Mouse (Mus musculus): ENCODE measurements around the gene Med24. TPM values are rescaled to one million over a fixed set of nuclear protein-coding genes. Genes with fewer than 3 reads are reported as not detected.
A peak's percentile ranks its signal among the peaks of the same experiment; 100 is the strongest.

The Med24 gene
- polyA plus RNA-seq, 1 experiment from 2014 or later = 58.4 TPM

- peak overlapping the region; percentile 56 for H3K4me2 ChIP-seq (replicated peaks)
- H3K4me1 ChIP-seq (replicated peaks; ENCODE audit: control insufficient read depth, insufficient read depth, low read length) = peaks cover 93% of the 10 kb centered on the region
- no peaks in the 10 kb centered on the region for H3K9me3 ChIP-seq (ENCODE audit: control insufficient read depth, low read length)
- 18% methylated on average over 6 of the region's 6 CpGs for WGBS
- peak overlapping the region; percentile 70 for H3K9ac ChIP-seq
- no peak for DNase-seq (ENCODE audit: low spot score)
- H3K27me3 ChIP-seq (ENCODE audit: control insufficient read depth, insufficient read depth, low read length) = no peaks in the 10 kb centered on the region
- no peaks in the 10 kb centered on the region for H3K36me3 ChIP-seq (replicated peaks; ENCODE audit: control insufficient read depth, insufficient read depth)
- no peak for ATAC-seq (ENCODE audit: low FRiP score)
- peak overlapping the region; percentile 97 for H3K27ac ChIP-seq
- peak overlapping the region; percentile 24 for H3K4me3 ChIP-seq (replicated peaks; ENCODE audit: low read length)
Observed at GRCm38 (mm10) chr11:98747804-98748505, 18.7 kb upstream of the Med24 start.

GRCm38 (mm10) chr11:98746855-98747693 is 17.8 kb upstream of the Med24 start:
- no peaks in the 10 kb centered on the region for H3K27me3 ChIP-seq (ENCODE audit: control insufficient read depth, insufficient read depth, low read length)
- DNase-seq (ENCODE audit: low spot score) (peak; percentile 83), ATAC-seq (ENCODE audit: low FRiP score) (peak; percentile 62)
- peak overlapping the region; percentile 100 for H3K9ac ChIP-seq
- H3K27ac ChIP-seq = peak overlapping the region; percentile 97
- H3K4me1 ChIP-seq (replicated peaks; ENCODE audit: control insufficient read depth, insufficient read depth, low read length) = peaks cover 87% of the 10 kb centered on the region
- H3K36me3 ChIP-seq (replicated peaks; ENCODE audit: control insufficient read depth, insufficient read depth) = no peaks in the 10 kb centered on the region
- peak overlapping the region; percentile 9 for H3K4me3 ChIP-seq (replicated peaks; ENCODE audit: low read length)
- H3K9me3 ChIP-seq (ENCODE audit: control insufficient read depth, low read length) = no peaks in the 10 kb centered on the region
- peak overlapping the region; percentile 96 for H3K4me2 ChIP-seq (replicated peaks)
- 6% methylated on average over 19 of the region's 19 CpGs for WGBS

GRCm38 (mm10) chr11:98745932-98746853 is 17.0 kb upstream of the Med24 start:
- 41% methylated on average over 12 of the region's 12 CpGs for WGBS
- DNase-seq (ENCODE audit: low spot score) (no peak), ATAC-seq (ENCODE audit: low FRiP score) (no peak)
- Histone ChIP-seq H3K9me3 (ENCODE audit: control insufficient read depth, low read length) (no peaks in the 10 kb centered on the region), H3K9ac (peak overlapping the region; percentile 100), H3K4me2 (replicated peaks) (peak overlapping the region; percentile 96), H3K36me3 (replicated peaks; ENCODE audit: control insufficient read depth, insufficient read depth) (no peaks in the 10 kb centered on the region), H3K4me3 (replicated peaks; ENCODE audit: low read length) (peak overlapping the region; percentile 6; the same call in 1 of the 2 replicates), H3K27ac (peak overlapping the region; percentile 97), H3K4me1 (replicated peaks; ENCODE audit: control insufficient read depth, insufficient read depth, low read length) (peaks cover 80% of the 10 kb centered on the region), H3K27me3 (ENCODE audit: control insufficient read depth, insufficient read depth, low read length) (no peaks in the 10 kb centered on the region)

GRCm38 (mm10) chr11:98744456-98745019 is 15.3 kb upstream of the Med24 start:
- H3K9ac ChIP-seq = peak overlapping the region; percentile 100
- DNase-seq (ENCODE audit: low spot score) (no peak), ATAC-seq (ENCODE audit: low FRiP score) (no peak)
- peak overlapping the region; percentile 96 for H3K4me2 ChIP-seq (replicated peaks)
- H3K9me3 ChIP-seq (ENCODE audit: control insufficient read depth, low read length) = no peaks in the 10 kb centered on the region
- H3K36me3 ChIP-seq (replicated peaks; ENCODE audit: control insufficient read depth, insufficient read depth) = no peaks in the 10 kb centered on the region
- no peaks in the 10 kb centered on the region for H3K27me3 ChIP-seq (ENCODE audit: control insufficient read depth, insufficient read depth, low read length)
- peak overlapping the region; percentile 95 for H3K4me3 ChIP-seq (replicated peaks; ENCODE audit: low read length)
- peaks cover 80% of the 10 kb centered on the region for H3K4me1 ChIP-seq (replicated peaks; ENCODE audit: control insufficient read depth, insufficient read depth, low read length)
- 35% methylated on average over 7 of the region's 7 CpGs for WGBS
- peak overlapping the region; percentile 100 for H3K27ac ChIP-seq

GRCm38 (mm10) chr11:98743655-98744345 is 14.6 kb upstream of the Med24 start:
- ATAC-seq (ENCODE audit: low FRiP score) (0 out of 2 replicates have a peak, but pooled peaks have one; percentile 0), DNase-seq (ENCODE audit: low spot score) (no peak)
- H3K4me1 ChIP-seq (replicated peaks; ENCODE audit: control insufficient read depth, insufficient read depth, low read length) = peaks cover 79% of the 10 kb centered on the region
- H3K27ac ChIP-seq = peak overlapping the region; percentile 100
- H3K4me3 ChIP-seq (replicated peaks; ENCODE audit: low read length) = peak overlapping the region; percentile 95
- H3K9me3 ChIP-seq (ENCODE audit: control insufficient read depth, low read length) = no peaks in the 10 kb centered on the region
- WGBS = under 1% methylated on average over 9 of the region's 9 CpGs
- no peaks in the 10 kb centered on the region for H3K36me3 ChIP-seq (replicated peaks; ENCODE audit: control insufficient read depth, insufficient read depth)
- H3K4me2 ChIP-seq (replicated peaks) = peak overlapping the region; percentile 96
- no peaks in the 10 kb centered on the region for H3K27me3 ChIP-seq (ENCODE audit: control insufficient read depth, insufficient read depth, low read length)
- H3K9ac ChIP-seq = peak overlapping the region; percentile 100

- Histone ChIP-seq H3K27ac (peak overlapping the region; percentile 100), H3K36me3 (replicated peaks; ENCODE audit: control insufficient read depth, insufficient read depth) (no peaks in the 10 kb centered on the region), H3K9me3 (ENCODE audit: control insufficient read depth, low read length) (no peaks in the 10 kb centered on the region), H3K9ac (peak overlapping the region; percentile 100), H3K4me2 (replicated peaks) (peak overlapping the region; percentile 96), H3K4me3 (replicated peaks; ENCODE audit: low read length) (peak overlapping the region; percentile 95), H3K27me3 (ENCODE audit: control insufficient read depth, insufficient read depth, low read length) (no peaks in the 10 kb centered on the region), H3K4me1 (replicated peaks; ENCODE audit: control insufficient read depth, insufficient read depth, low read length) (peaks cover 78% of the 10 kb centered on the region)
- ATAC-seq (ENCODE audit: low FRiP score) = peak; percentile 17
- DNase-seq (ENCODE audit: low spot score) = peak; percentile 51
- 1% methylated on average over 21 of the region's 21 CpGs for WGBS
Observed at GRCm38 (mm10) chr11:98742397-98743291, 13.4 kb upstream of the Med24 start.

GRCm38 (mm10) chr11:98741622-98742396 is 12.6 kb upstream of the Med24 start:
- H3K9me3 ChIP-seq (ENCODE audit: control insufficient read depth, low read length) = no peaks in the 10 kb centered on the region
- peak; percentile 70 for ATAC-seq (ENCODE audit: low FRiP score)

More at GRCm38 (mm10) chr11:98741622-98742396, 12.6 kb upstream of the Med24 start:
- Histone ChIP-seq H3K27ac (peak overlapping the region; percentile 100), H3K36me3 (replicated peaks; ENCODE audit: control insufficient read depth, insufficient read depth) (no peaks in the 10 kb centered on the region), H3K4me2 (replicated peaks) (peak overlapping the region; percentile 96), H3K4me1 (replicated peaks; ENCODE audit: control insufficient read depth, insufficient read depth, low read length) (peaks cover 72% of the 10 kb centered on the region), H3K27me3 (ENCODE audit: control insufficient read depth, insufficient read depth, low read length) (no peaks in the 10 kb centered on the region), H3K4me3 (replicated peaks; ENCODE audit: low read length) (peak overlapping the region; percentile 95), H3K9ac (peak overlapping the region; percentile 100)
- WGBS = 1% methylated on average over 86 of the region's 86 CpGs
- DNase-seq (ENCODE audit: low spot score) = peak; percentile 83
